Mouse (Mus musculus) C2C12 (cell line): ENCODE measurements at regions not wholly inside any gene's neighbourhood (a gene's known extent, or its start where the extent isn't known, plus 50 kb on each side); places are given as distances from the start of the nearest gene placed in this dataset.

Experiments used
- H3K27me3 ChIP-seq: one replicate; pipeline ENCODE4 v1.6.1; 2011; ENCODE audit not compliant: control insufficient read depth, insufficient read depth, insufficient read length
- H3K36me3 ChIP-seq: one replicate; pipeline ENCODE4 v1.6.1; 2011; ENCODE audit not compliant: control insufficient read depth, insufficient read depth
- H3K4me3 ChIP-seq: one replicate; pipeline ENCODE4 v1.5.1; 2011; ENCODE audit warnings: mild to moderate bottlenecking, control low read depth; ENCODE audit not compliant: poor library complexity, insufficient read depth, severe bottlenecking
- H3K79me2 ChIP-seq: one replicate; pipeline ENCODE4 v1.6.1; 2011; ENCODE audit not compliant: control insufficient read depth, insufficient read depth
- H3K79me3 ChIP-seq: one replicate; pipeline ENCODE4 v1.6.1; 2011; ENCODE audit warnings: low read depth, control low read depth
- H3ac ChIP-seq: one replicate; pipeline ENCODE3; 2011; ENCODE audit warnings: low read depth; ENCODE audit not compliant: control insufficient read depth, insufficient read length
- CEBPB ChIP-seq: IDR thresholded peaks from one replicate; pipeline ENCODE4 v1.6.1; 2011; ENCODE audit warnings: low read depth, mild to moderate bottlenecking, control low read depth, moderate library complexity
- CTCF ChIP-seq: IDR thresholded peaks from one replicate; pipeline ENCODE4 v1.5.1; 2011; ENCODE audit not compliant: control insufficient read depth, insufficient read depth, insufficient read length
- FOSL1 ChIP-seq: IDR thresholded peaks from one replicate; pipeline ENCODE4 v1.8.0; 2011; ENCODE audit warnings: mild to moderate bottlenecking, low read length; ENCODE audit not compliant: poor library complexity, insufficient read depth, severe bottlenecking
- MAX ChIP-seq: IDR thresholded peaks from one replicate; pipeline ENCODE4 v1.6.1; 2011; ENCODE audit warnings: mild to moderate bottlenecking, control low read depth
- MYOD1 ChIP-seq: IDR thresholded peaks from one replicate; pipeline ENCODE4 v1.6.1; 2011; ENCODE audit warnings: low read depth; ENCODE audit not compliant: control insufficient read depth, insufficient read length
- MYOG ChIP-seq: IDR thresholded peaks from one replicate; pipeline ENCODE4 v1.6.1; 2011; ENCODE audit not compliant: control insufficient read depth, insufficient read length; ENCODE audit errors: extremely low read depth
- USF1 ChIP-seq: IDR thresholded peaks from one replicate; pipeline ENCODE4 v1.6.1; 2011; ENCODE audit warnings: low read depth, mild to moderate bottlenecking, control low read depth, moderate library complexity

DNA sequence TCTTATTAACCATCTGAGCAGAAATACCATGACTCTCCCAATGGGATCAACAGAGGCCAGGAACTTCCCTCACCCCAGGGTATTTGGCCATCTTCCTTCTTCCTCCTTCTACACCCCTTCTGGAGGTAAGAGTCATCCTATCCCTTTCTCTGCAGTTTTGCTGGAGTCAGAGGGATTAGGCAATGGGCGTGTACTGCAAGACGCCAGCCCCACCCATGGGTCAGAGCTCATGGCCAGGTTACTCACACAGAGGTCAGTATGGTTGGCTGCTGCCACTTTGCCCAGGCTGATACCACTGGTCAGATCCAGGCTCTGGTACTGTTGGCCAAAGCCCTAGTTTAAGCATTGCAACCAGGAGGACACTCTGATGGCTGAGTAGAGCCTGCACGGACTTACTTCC lies 157.3 kb upstream of the Nrip1 start:
- H3K79me3 ChIP-seq: no peaks in the 10 kb centered on the region
- no peak overlapping the region for H3K4me3 ChIP-seq
- TF ChIP-seq MYOG (no peak), MYOD1 (no peak), FOSL1 (no peak)
- no peak overlapping the region for H3ac ChIP-seq
- H3K36me3 ChIP-seq: no peaks in the 10 kb centered on the region
- H3K79me2 ChIP-seq: no peaks in the 10 kb centered on the region
- no peaks in the 10 kb centered on the region for H3K27me3 ChIP-seq

DNA sequence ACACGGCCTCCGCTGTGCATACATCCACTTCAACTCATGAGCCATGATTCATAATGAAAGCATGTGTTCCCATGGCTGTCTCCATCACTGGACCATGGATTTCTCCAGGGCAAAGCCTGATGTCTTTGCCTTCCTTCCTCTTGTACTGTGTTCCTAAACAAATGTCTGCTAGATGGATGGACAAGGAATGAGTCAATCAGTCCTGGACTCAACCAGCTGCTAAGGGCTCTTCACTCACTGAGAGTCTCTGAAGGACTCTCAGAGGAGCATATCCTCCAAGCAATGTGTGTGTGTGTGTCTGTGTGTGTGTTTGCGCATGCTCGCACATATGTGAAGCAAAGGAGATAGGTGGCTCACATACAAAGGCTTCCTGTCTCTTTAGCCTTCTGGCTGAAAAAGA lies 156.0 kb upstream of the Nrip1 start:
- no peaks in the 10 kb centered on the region for H3K79me2 ChIP-seq
- H3K4me3 ChIP-seq: no peak overlapping the region
- H3K79me3 ChIP-seq: no peaks in the 10 kb centered on the region
- no peaks in the 10 kb centered on the region for H3K36me3 ChIP-seq
- TF ChIP-seq USF1 (no peak), MYOG (no peak), MYOD1 (no peak)
- H3ac ChIP-seq: no peak overlapping the region
- H3K27me3 ChIP-seq: no peaks in the 10 kb centered on the region

DNA sequence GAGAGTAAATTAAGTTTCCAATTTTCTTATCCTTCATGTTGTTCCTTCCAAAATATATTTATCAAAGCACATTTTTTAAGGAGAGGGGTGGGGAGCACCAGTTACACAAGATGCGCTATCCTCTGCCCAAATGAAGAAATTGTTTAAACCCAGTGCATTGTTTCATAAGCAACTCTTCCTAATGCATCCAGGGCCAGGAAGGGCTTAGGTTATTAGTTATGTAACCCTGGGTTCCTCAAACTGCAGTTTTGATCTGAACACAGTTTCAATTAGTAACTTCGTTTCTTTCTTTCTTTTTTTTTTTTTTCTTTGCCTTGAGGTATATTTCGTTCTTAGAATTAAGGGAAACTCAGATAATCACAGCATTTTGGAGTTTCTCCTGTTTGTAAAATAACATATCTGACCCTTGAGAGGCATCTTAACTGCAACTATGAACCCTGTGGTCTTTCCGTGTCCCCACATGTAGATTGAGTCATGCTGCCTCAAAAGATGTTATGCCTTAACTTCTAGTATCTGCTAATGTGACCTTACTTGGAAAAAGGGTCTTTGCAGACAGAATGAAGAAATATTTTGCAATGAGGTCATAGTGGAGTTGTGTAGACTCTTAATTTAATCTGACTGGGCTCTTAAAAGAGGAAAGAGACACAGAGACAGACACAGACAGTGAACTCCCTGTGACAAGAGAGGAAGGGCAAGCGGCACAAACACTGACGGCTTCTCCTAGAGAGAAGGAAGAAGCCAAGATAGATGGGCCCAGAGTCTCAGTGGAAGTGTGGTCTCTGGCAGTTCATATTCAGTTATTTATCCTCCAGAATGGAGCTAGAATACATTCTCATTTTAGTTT lies 153.7 kb upstream of the Nrip1 start:
- Histone ChIP-seq H3K79me3 (no peaks in the 10 kb centered on the region), H3ac (no peak overlapping the region), H3K36me3 (no peaks in the 10 kb centered on the region), H3K4me3 (no peak overlapping the region), H3K27me3 (no peaks in the 10 kb centered on the region), H3K79me2 (no peaks in the 10 kb centered on the region)
- no peak for TF ChIP-seq MYOG
- no peak for TF ChIP-seq MYOD1
- TF ChIP-seq CEBPB: no peak
- TF ChIP-seq MAX: no peak
- TF ChIP-seq CTCF: no peak
- TF ChIP-seq USF1: no peak
- TF ChIP-seq FOSL1: no peak

DNA sequence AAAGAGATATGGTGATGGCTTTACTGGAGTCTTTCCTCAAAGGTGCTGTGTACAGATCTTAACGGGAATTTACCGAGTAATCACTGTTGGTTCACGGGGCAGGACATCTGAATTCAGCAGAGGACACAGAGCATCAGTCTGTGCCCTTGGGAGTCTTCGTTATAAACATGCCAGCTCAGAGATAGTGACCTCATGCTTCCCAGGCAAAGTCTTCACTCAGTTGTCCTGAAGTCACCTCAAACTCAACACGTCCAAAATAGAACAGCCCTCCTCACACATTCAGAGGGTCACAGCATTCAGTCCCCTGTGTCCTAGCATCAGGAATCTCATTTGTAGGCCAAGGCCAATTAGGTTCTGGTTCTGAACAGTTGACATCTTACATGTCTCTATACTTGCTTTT lies 151.9 kb upstream of the Nrip1 start:
- H3K79me3 ChIP-seq: no peaks in the 10 kb centered on the region
- no peaks in the 10 kb centered on the region for H3K36me3 ChIP-seq

DNA sequence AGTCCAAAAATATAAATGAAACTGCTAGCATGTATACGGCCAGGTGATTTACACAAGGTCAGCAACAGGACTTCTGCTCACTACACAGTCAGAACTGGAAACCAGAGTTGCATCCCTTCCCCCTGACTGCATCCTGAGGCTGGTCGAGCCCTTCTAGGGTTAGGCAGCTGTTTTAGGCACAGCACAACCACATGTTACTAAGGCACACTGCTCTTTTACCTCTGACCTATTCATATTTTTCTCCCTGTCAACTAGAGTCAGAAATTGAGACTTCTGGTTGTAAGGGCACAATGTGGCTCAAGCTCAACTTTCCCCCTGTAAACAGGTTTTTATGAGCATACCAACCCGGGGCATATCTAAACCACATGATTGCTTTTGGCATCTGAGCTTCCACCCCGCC lies 151.3 kb upstream of the Nrip1 start:
- Histone ChIP-seq H3K79me2 (no peaks in the 10 kb centered on the region), H3K4me3 (no peak overlapping the region), H3ac (no peak overlapping the region), H3K27me3 (no peaks in the 10 kb centered on the region), H3K36me3 (no peaks in the 10 kb centered on the region), H3K79me3 (no peaks in the 10 kb centered on the region)
- TF ChIP-seq CTCF (no peak), MAX (no peak), CEBPB (no peak), USF1 (no peak), MYOG (no peak), MYOD1 (no peak), FOSL1 (no peak)

More for the DNA sequence above, 151.9 kb upstream of the Nrip1 start:
- no peak overlapping the region for H3ac ChIP-seq
- H3K79me2 ChIP-seq: no peaks in the 10 kb centered on the region
- H3K4me3 ChIP-seq: no peak overlapping the region
- TF ChIP-seq MYOG (no peak), USF1 (no peak), MAX (no peak), CEBPB (no peak), MYOD1 (no peak), CTCF (no peak), FOSL1 (no peak)
- no peaks in the 10 kb centered on the region for H3K27me3 ChIP-seq

DNA sequence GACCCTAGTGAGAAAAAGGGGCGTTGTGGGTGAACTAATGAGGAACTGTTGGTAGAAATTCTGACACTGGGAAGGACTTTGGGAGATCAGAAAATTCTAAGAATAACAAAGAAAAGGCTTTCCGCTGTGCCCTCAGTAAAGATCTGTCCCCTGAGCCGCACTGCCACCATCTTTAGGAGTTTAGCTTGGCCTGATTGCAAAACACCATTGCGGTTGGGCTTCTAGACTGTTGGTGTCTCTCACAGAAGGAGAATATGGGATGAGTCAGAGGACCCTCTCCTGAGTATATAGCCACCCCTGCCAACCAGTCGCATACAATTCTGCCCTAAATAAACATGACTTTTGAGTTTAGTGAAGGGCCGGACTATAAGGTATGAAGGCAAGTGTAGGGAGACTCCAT lies 147.5 kb upstream of the Nrip1 start:
- TF ChIP-seq CEBPB (no peak), USF1 (no peak), CTCF (no peak), MYOG (no peak), MYOD1 (no peak), FOSL1 (no peak), MAX (no peak)
- H3K27me3 ChIP-seq: no peaks in the 10 kb centered on the region
- no peaks in the 10 kb centered on the region for H3K79me2 ChIP-seq
- H3K36me3 ChIP-seq: no peaks in the 10 kb centered on the region
- H3K79me3 ChIP-seq: no peaks in the 10 kb centered on the region
- no peak overlapping the region for H3ac ChIP-seq
- H3K4me3 ChIP-seq: no peak overlapping the region
